Mouse (Mus musculus) forebrain, embryonic 16.5 days (tissue): ENCODE results near the gene 4921517D22Rik. TPM values are rescaled to one million over a fixed set of nuclear protein-coding genes. Genes with fewer than 3 reads are reported as not detected.
A peak's percentile ranks its signal among the peaks of the same experiment; 100 is the strongest.

Experiments used
- ATAC-seq: fragments of 200-750 bp; cut with Nextera tagmentation; 2 replicates; pipeline ENCODE4 v1.8.0; 2017; ENCODE audit warnings: mild to moderate bottlenecking, moderate library complexity
- H3K27ac ChIP-seq: fragments of 300-500 bp; sonication (generic); 2 replicates; pipeline ENCODE4 v1.5.1; 2014; ENCODE audit warnings: low read length, control low read depth
- H3K27me3 ChIP-seq: fragments of 300-500 bp; sonication (generic); replicated peaks from 2 replicates; pipeline ENCODE4 v1.6.1; 2014; ENCODE audit warnings: low read length; ENCODE audit not compliant: control insufficient read depth, insufficient read depth
- H3K36me3 ChIP-seq: fragments of 300-500 bp; sonication (generic); 2 replicates; pipeline ENCODE4 v1.6.1; 2014; ENCODE audit not compliant: control insufficient read depth, insufficient read depth
- H3K4me1 ChIP-seq: fragments of 300-500 bp; sonication (generic); replicated peaks from 2 replicates; pipeline ENCODE4 v1.6.1; 2014; ENCODE audit warnings: low read length; ENCODE audit not compliant: control insufficient read depth, insufficient read depth
- H3K4me2 ChIP-seq: fragments of 300-500 bp; sonication (generic); 2 replicates; pipeline ENCODE4 v1.6.1; 2014; ENCODE audit warnings: mild to moderate bottlenecking, low read length, control low read depth
- H3K4me3 ChIP-seq: fragments of 300-500 bp; sonication (generic); replicated peaks from 2 replicates; pipeline ENCODE4 v1.5.1; 2014; ENCODE audit warnings: mild to moderate bottlenecking, low read length, control low read depth
- H3K9ac ChIP-seq: fragments of 300-500 bp; sonication (generic); replicated peaks from 2 replicates; pipeline ENCODE4 v1.6.1; 2014; ENCODE audit warnings: low read depth, low read length, control low read depth
- H3K9me3 ChIP-seq: fragments of 300-500 bp; sonication (generic); 2 replicates; pipeline ENCODE4 v1.6.1; 2016; ENCODE audit warnings: low read length; ENCODE audit not compliant: control insufficient read depth
- WGBS: fragments of 180-500 bp; shearing (Covaris S2); extraction: QIAGEN DNeasy Blood & Tissue Kit; methylation state at CpG from one replicate; pipeline ENCODE4 v1.1.7; 2014; 5-methylcytosine and 5-hydroxymethylcytosine counted together
- polyA plus RNA-seq: library from polyadenylated mRNA; unstranded; fragments of >200 nt; fragmentation: Nextera tagmentation; extraction: Ambion mirVana; gene quantifications from 2 replicates; pipeline ENCODE4 v1.2.1, GENCODE M21; 2015

4921517D22Rik gene
- polyA plus RNA-seq, 1 experiment from 2014 or later = not detected

- no peaks in the 10 kb centered on the region for H3K27me3 ChIP-seq
- H3K9me3 ChIP-seq = no peaks in the 10 kb centered on the region
- H3K36me3 ChIP-seq = peaks cover 2% of the 10 kb centered on the region; the same call in 1 of the 2 replicates
- H3K27ac ChIP-seq = peak overlapping the region; percentile 77
- H3K9ac ChIP-seq = no peak overlapping the region
- peaks cover 25% of the 10 kb centered on the region for H3K4me1 ChIP-seq
- no peak overlapping the region for H3K4me3 ChIP-seq
- WGBS = 3% methylated on average over 4 of the region's 4 CpGs
- no peak overlapping the region for H3K4me2 ChIP-seq
- ATAC-seq = peak; percentile 62
Measured at GRCm38 (mm10) chr13:59656975-59657388, 36.9 kb downstream of the 4921517D22Rik start.

DNA sequence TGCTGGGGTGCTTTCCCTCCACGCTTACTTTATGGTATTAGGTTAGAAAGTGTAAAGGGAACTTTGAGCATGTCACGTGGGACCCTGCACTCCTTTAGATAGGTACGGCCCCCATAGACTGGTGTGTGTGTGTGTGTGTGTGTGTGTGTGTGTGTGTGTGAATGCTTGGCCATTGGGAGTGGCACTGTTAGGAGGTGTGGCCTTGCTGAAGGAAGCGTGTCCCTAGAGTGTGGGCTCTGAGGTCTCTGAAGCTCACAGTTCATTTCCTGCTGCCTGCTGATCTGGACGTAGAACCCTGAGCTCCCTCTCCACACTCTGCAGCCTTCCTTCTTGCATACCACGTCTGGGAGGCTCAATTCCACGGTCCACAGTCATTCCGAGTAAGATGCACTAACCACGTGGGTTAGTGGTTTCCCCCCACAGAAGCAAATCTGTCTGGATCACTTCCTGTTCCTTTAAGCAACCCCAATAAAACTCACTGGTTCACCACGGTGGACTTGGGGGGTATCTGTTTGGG is 37.5 kb downstream of the 4921517D22Rik start:
- H3K9me3 ChIP-seq = no peaks in the 10 kb centered on the region
- H3K27me3 ChIP-seq = no peaks in the 10 kb centered on the region
- ATAC-seq = no peak
- no peak overlapping the region for H3K9ac ChIP-seq
- H3K36me3 ChIP-seq = 0 out of 2 replicates have a peak, but pooled peaks cover 2% of the 10 kb centered on the region
- no peak overlapping the region for H3K4me2 ChIP-seq
- H3K4me1 ChIP-seq = peaks cover 25% of the 10 kb centered on the region
- peak overlapping the region; percentile 77 for H3K27ac ChIP-seq
- H3K4me3 ChIP-seq = no peak overlapping the region
- WGBS = 68% methylated on average over 10 of the region's 10 CpGs

- 93% methylated on average over 15 of the region's 15 CpGs for WGBS
- ATAC-seq = no peak
Measured at GRCm38 (mm10) chr13:59655718-59656315, 38.1 kb downstream of the 4921517D22Rik start.

GRCm38 (mm10) chr13:59654465-59654864 is 39.4 kb downstream of the 4921517D22Rik start:
- Histone ChIP-seq H3K27me3 (no peaks in the 10 kb centered on the region), H3K9me3 (no peaks in the 10 kb centered on the region), H3K4me2 (no peak overlapping the region), H3K36me3 (no peaks in the 10 kb centered on the region), H3K4me1 (peaks cover 25% of the 10 kb centered on the region), H3K4me3 (no peak overlapping the region), H3K9ac (no peak overlapping the region), H3K27ac (no peak overlapping the region)
- no peak for ATAC-seq
- WGBS = 94% methylated on average over 5 of the region's 5 CpGs

More at GRCm38 (mm10) chr13:59655718-59656315, 38.1 kb downstream of the 4921517D22Rik start:
- Histone ChIP-seq H3K4me1 (peaks cover 25% of the 10 kb centered on the region), H3K9me3 (no peaks in the 10 kb centered on the region), H3K9ac (no peak overlapping the region), H3K4me2 (no peak overlapping the region), H3K27me3 (no peaks in the 10 kb centered on the region), H3K4me3 (no peak overlapping the region), H3K27ac (no peak overlapping the region), H3K36me3 (0 out of 2 replicates have a peak, but pooled peaks cover 1% of the 10 kb centered on the region)

DNA sequence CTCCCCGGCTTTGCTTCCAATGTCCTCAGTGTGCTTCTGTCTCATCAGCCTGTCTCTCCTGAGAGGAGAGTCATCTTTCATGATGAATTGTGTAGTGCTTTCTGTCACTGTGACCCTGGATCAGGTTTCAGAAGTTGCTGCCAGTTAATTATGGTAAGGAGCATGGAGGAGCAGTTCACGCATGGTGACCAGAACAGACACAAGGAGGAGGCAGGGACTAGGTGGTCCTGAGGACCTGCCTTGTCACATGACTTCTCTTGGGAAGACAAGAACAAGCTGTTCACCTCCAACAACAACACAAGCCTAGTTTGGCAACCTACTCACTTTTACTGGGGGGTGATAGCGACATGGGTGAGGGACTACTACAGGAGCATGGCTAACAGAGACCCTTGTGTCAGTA is 40.8 kb downstream of the 4921517D22Rik start:
- Histone ChIP-seq H3K36me3 (peaks cover 6% of the 10 kb centered on the region; the same call in 1 of the 2 replicates), H3K27me3 (no peaks in the 10 kb centered on the region), H3K27ac (peak overlapping the region; percentile 25), H3K9ac (0 out of 2 replicates have a peak overlapping the region, but pooled peaks have one; percentile 2), H3K4me2 (no peak overlapping the region), H3K4me3 (no peak overlapping the region), H3K9me3 (no peaks in the 10 kb centered on the region), H3K4me1 (peaks cover 25% of the 10 kb centered on the region)
- 59% methylated on average over 3 of the region's 3 CpGs for WGBS
- no peak for ATAC-seq

DNA sequence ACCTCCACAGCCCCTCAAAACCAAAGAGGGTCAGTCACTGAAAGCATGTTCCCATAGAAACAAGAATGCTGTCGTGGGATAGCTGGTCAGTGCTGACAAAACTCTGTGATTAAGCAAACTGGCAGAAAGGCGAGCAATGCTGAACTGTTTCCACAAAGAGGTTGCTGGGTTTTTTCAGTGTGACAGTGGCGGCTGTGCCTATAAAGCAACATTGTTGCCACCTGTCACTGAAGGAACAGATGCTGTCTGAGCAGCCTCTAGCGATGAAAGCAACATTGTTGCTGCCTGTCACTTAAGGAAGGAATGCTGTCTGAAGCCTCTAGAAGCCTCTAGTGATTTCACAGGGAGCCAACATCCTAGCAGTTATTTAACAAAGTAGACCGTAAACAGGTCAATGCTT is 41.3 kb downstream of the 4921517D22Rik start:
- 32% methylated on average over 5 of the region's 5 CpGs for WGBS
- no peaks in the 10 kb centered on the region for H3K27me3 ChIP-seq
- no peaks in the 10 kb centered on the region for H3K9me3 ChIP-seq
- H3K27ac ChIP-seq = peak overlapping the region; percentile 25
- peaks cover 6% of the 10 kb centered on the region; the same call in 1 of the 2 replicates for H3K36me3 ChIP-seq
- H3K9ac ChIP-seq = 0 out of 2 replicates have a peak overlapping the region, but pooled peaks have one; percentile 2
- H3K4me2 ChIP-seq = no peak overlapping the region
- no peak overlapping the region for H3K4me3 ChIP-seq
- peaks cover 25% of the 10 kb centered on the region for H3K4me1 ChIP-seq
- peak; percentile 59 for ATAC-seq

DNA sequence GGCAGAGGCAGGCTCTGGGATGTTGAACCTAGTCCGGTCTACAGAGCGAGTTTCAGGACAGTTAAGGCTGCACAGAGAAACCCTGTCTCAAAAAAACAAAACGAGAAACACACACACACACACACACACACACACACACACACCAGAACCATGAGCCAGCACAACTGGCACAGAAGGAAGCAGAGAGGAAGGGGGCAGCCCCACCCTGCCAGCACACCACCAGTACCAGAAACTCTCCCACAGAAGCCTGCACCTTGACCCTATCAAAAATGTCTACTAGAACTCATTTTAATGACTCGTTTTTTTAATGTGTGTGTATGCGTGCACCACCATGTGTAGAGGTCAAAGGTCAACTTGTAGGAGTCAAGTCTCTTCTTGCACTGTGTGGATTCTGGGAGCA is 44.1 kb downstream of the 4921517D22Rik start:
- 92% methylated on average over 5 of the region's 5 CpGs for WGBS
- H3K36me3 ChIP-seq = peaks cover 10% of the 10 kb centered on the region; the same call in 1 of the 2 replicates
- peaks cover 15% of the 10 kb centered on the region for H3K4me1 ChIP-seq
- no peak for ATAC-seq
- no peak overlapping the region for H3K9ac ChIP-seq
- H3K4me3 ChIP-seq = no peak overlapping the region
- H3K27me3 ChIP-seq = no peaks in the 10 kb centered on the region
- no peak overlapping the region for H3K27ac ChIP-seq
- H3K4me2 ChIP-seq = no peak overlapping the region
- no peaks in the 10 kb centered on the region for H3K9me3 ChIP-seq

GRCm38 (mm10) chr13:59648598-59648997 is 45.3 kb downstream of the 4921517D22Rik start:
- H3K4me3 ChIP-seq = no peak overlapping the region
- H3K4me2 ChIP-seq = no peak overlapping the region
- H3K27me3 ChIP-seq = no peaks in the 10 kb centered on the region
- no peak for ATAC-seq
- peaks cover 12% of the 10 kb centered on the region; the same call in 1 of the 2 replicates for H3K36me3 ChIP-seq
- 85% methylated on average over 6 of the region's 6 CpGs for WGBS
- H3K4me1 ChIP-seq = peaks cover 14% of the 10 kb centered on the region
- no peak overlapping the region for H3K27ac ChIP-seq
- H3K9me3 ChIP-seq = no peaks in the 10 kb centered on the region
- H3K9ac ChIP-seq = no peak overlapping the region

DNA sequence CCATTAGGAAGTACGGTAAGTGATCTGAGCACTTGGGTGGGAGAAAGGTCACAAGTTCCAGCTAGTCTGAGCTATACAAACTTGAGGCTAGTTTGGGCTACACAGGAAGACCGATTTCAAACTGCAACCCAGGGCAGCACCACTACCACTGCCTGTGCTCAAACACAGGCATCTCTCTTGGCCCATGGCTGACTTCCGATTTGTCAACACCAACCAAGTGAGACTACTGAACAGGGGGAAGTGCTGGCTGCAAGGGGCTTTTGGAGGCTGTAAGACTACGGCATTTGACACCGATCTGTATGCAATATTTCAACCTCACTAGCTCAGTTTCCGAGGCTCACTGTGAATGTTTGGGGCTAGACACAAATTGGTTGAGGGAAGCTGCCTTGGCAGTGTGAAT is 46.4 kb downstream of the 4921517D22Rik start:
- peaks cover 12% of the 10 kb centered on the region; the same call in 1 of the 2 replicates for H3K36me3 ChIP-seq
- no peaks in the 10 kb centered on the region for H3K9me3 ChIP-seq
- WGBS = 88% methylated on average over 6 of the region's 6 CpGs

More for the DNA sequence above, 46.4 kb downstream of the 4921517D22Rik start:
- no peak overlapping the region for H3K4me3 ChIP-seq
- no peak overlapping the region for H3K27ac ChIP-seq
- no peak overlapping the region for H3K9ac ChIP-seq
- no peak for ATAC-seq
- no peaks in the 10 kb centered on the region for H3K27me3 ChIP-seq
- peaks cover 3% of the 10 kb centered on the region for H3K4me1 ChIP-seq
- no peak overlapping the region for H3K4me2 ChIP-seq
